Mouse (Mus musculus): ENCODE measurements around the gene Gm10722. TPM values are rescaled to one million over a fixed set of nuclear protein-coding genes. Genes with fewer than 3 reads are reported as not detected.
A peak's percentile ranks its signal among the peaks of the same experiment; 100 is the strongest.
"Not testable (repeated sequence)": the region's sequence is repeated elsewhere in the genome, so short reads cannot be mapped to it uniquely, and the experiment has no call there.

Gm10722 gene
- polyA plus RNA-seq, 1 experiment from 2014 or later = not detected

DNA sequence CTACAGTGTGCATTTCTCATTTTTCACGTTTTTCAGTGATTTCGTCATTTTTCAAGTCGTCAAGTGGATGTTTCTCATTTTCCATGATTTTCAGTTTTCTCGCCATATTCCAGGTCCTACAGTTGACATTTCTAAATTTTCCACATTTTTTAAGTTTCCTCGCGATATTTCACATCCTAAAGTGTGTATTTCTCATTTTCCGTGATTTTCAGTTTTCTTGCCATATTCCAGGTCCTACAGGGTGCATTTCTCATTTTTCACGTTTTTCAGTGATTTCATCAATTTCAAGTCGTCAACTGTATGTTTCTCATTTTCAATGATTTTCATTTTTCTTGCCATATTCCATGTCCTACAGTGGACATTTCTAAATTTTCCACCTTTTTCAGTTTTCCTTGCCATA lies 16.4 kb downstream of the Gm10722 start, which contains the start of gene Gm10719:
Gene Gm10719, plus strand, starts transcription at position 301 of the 400 bp plus-strand sequence.
- not testable (repeated sequence) for ATAC-seq (ENCODE audit: low FRiP score, low read depth); H3K4me2 ChIP-seq (replicated peaks); H3K4me3 ChIP-seq; H3K36me3 ChIP-seq; H3K9ac ChIP-seq; H3K4me1 ChIP-seq; H3K27ac ChIP-seq; H3K27me3 ChIP-seq (replicated peaks); H3K9me3 ChIP-seq
- 50% methylated on average over 1 of the region's 9 CpGs for WGBS

DNA sequence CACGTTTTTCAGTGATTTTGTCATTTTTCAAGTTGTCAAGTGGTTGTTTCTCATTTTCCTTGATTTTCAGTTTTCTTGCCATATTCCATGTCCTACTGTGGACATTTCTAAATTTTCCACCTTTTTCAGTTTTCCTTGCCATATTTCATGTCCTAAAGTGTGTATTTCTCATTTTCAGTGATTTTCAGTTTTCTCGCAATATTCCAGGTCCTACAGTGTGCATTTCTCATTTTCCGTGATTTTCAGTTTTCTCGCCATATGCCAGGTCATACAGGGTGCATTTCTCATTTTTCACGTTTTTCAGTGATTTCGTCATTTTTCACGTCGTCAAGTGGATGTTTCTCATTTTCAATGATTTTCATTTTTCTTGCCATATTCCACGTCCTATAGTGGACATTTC lies 18.2 kb downstream of the Gm10722 start:
- 65% methylated on average over 9 of the region's 9 CpGs for WGBS

DNA sequence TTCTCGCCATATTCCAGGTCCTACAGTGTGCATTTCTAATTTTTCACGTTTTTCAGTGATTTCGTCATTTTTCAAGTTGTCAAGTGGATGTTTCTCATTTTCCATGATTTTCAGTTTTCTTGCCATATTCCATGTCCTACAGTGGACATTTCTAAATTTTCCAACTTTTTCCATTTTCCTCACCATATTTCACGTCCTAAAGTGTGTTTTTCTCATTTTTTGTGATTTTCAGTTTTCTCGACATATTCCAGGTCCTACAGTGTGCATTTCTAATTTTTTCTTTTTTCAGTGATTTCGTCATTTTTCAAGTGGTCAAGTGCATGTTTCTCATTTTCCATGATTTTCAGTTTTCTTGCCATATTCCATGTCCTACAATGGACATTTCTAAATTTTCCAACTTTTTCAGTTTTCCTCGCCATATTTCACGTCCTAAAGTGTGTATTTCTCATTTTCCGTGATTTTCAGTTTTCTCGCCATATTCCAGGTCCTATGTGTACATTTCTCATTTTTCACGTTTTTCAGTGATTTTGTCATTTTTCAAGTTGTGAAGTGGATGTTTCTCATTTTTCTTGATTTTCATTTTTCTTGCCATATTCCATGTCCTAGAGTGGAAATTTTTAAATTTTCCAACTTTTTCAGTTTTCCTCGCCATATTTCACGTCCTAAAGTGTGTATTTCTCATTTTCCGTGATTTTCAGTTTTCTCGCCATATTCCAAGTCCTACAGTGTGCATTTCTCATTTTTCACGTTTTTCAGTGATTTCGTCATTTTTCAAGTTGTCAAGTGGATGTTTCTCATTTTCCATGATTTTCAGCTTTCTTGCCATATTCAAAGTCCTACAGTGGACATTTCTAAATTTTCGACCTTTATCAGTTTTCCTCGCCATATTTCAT lies 19.4 kb downstream of the Gm10722 start:
- ATAC-seq (ENCODE audit: low FRiP score, low read depth) = peak; percentile 65
- not testable (repeated sequence) for H3K4me3 ChIP-seq; H3K9ac ChIP-seq; H3K4me2 ChIP-seq (replicated peaks); H3K27me3 ChIP-seq (replicated peaks); H3K36me3 ChIP-seq; H3K9me3 ChIP-seq; H3K27ac ChIP-seq; H3K4me1 ChIP-seq
- 76% methylated on average over 17 of the region's 19 CpGs for WGBS

More for the DNA sequence above, 18.2 kb downstream of the Gm10722 start:
- not testable (repeated sequence) for H3K4me3 ChIP-seq; H3K9ac ChIP-seq; H3K27me3 ChIP-seq (replicated peaks); H3K4me2 ChIP-seq (replicated peaks); H3K27ac ChIP-seq; H3K36me3 ChIP-seq; H3K9me3 ChIP-seq; H3K4me1 ChIP-seq; ATAC-seq (ENCODE audit: low FRiP score, low read depth)

DNA sequence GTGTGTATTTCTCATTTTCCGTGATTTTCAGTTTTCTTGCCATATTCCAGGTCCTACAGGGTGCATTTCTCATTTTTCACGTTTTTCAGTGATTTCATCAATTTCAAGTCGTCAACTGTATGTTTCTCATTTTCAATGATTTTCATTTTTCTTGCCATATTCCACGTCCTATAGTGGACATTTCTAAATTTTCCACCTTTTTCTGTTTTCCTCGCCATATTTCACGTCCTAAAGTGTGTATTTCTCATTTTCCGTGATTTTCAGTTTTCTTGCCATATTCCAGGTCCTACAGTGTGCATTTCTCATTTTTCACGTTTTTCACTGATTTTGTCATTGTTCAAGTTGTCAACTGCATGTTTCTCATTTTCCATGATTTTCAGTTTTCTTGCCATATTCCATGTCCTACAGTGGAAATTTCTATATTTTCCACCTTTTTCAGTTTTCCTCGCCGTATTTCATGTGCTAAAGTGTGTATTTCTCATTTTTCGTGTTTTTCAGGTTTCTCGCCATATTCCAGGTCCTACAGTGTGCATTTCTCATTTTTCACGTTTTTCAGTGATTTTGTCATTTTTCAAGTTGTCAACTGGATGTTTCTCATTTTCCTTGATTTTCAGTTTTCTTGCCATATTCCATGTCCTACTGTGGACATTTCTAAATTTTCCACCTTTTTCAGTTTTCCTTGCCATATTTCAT lies 21.7 kb downstream of the Gm10722 start:
- ATAC-seq (ENCODE audit: low FRiP score, low read depth); H3K9ac ChIP-seq: not testable (repeated sequence)
- WGBS = 73% methylated on average over 11 of the region's 13 CpGs

DNA sequence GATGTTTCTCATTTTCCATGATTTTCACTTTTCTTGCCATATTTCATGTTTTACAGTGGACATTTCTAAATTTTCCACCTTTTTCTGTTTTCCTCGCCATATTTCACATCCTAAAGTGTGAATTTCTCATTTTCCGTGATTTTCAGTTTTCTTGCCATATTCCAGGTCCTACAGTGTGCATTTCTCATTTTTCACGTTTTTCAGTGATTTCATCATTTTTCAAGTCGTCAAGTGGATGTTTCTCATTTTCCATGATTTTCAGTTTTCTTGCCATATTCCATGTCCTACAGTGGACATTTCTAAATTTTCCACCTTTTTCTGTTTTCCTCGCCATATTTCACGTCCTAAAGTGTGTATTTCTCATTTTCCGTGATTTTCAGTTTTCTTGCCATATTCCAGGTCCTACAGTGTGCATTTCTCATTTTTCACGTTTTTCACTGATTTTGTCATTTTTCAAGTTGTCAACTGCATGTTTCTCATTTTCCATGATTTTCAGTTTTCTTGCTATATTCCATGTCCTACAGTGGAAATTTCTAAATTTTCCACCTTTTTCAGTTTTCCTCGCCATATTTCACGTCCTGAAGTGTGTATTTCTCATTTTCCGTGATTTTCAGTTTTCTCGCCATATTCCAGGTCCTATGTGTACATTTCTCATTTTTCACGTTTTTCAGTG lies 22.7 kb downstream of the Gm10722 start, which contains the start of gene Gm10718:
Gene Gm10718, plus strand, starts transcription at position 236 of the 673 bp plus-strand sequence.
- not testable (repeated sequence) for H3K36me3 ChIP-seq; ATAC-seq (ENCODE audit: low FRiP score, low read depth); H3K4me3 ChIP-seq; H3K9me3 ChIP-seq; H3K9ac ChIP-seq; H3K27ac ChIP-seq; H3K27me3 ChIP-seq (replicated peaks); H3K4me1 ChIP-seq; H3K4me2 ChIP-seq (replicated peaks)
- 76% methylated on average over 12 of the region's 13 CpGs for WGBS

More for the DNA sequence above, 21.7 kb downstream of the Gm10722 start:
- H3K27me3 ChIP-seq (replicated peaks); H3K4me2 ChIP-seq (replicated peaks); H3K27ac ChIP-seq; H3K4me1 ChIP-seq; H3K9me3 ChIP-seq; H3K4me3 ChIP-seq; H3K36me3 ChIP-seq: not testable (repeated sequence)

DNA sequence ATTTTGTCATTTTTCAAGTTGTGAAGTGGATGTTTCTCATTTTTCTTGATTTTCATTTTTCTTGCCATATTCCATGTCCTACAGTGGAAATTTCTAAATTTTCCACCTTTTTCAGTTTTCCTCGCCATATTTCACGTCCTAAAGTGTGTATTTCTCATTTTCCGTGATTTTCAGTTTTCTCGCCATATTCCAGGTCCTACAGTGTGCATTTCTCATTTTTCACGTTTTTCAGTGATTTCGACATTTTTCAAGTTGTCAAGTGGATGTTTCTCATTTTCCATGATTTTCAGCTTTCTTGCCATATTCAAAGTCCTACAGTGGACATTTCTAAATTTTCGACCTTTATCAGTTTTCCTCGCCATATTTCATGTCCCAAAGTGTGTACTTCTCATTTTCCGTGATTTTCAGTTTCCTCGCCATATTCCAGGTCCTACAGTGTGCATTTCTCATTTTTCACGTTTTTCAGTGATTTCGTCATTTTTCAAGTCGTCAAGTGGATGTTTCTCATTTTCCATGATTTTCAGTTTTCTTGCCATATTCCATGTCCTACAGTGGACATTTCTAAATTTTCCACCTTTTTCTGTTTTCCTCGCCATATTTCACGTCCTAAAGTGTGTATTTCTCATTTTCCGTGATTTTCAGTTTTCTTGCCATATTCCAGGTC lies 23.4 kb downstream of the Gm10722 start:
- H3K27ac ChIP-seq; H3K4me1 ChIP-seq; H3K9me3 ChIP-seq; H3K36me3 ChIP-seq; H3K9ac ChIP-seq; H3K4me3 ChIP-seq; H3K4me2 ChIP-seq (replicated peaks); ATAC-seq (ENCODE audit: low FRiP score, low read depth); H3K27me3 ChIP-seq (replicated peaks): not testable (repeated sequence)
- 74% methylated on average over 16 of the region's 16 CpGs for WGBS

DNA sequence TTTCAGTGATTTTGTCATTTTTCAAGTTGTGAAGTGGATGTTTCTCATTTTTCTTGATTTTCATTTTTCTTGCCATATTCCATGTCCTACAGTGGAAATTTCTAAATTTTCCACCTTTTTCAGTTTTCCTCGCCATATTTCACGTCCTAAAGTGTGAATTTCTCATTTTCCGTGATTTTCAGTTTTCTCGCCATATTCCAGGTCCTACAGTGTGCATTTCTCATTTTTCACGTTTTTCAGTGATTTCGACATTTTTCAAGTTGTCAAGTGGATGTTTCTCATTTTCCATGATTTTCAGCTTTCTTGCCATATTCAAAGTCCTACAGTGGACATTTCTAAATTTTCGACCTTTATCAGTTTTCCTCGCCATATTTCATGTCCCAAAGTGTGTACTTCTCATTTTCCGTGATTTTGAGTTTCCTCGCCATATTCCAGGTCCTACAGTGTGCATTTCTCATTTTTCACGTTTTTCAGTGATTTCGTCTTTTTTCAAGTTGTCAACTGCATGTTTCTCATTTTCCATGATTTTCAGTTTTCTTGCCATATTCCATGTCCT lies 24.3 kb downstream of the Gm10722 start, which contains the start of gene Gm10717:
Gene Gm10717, plus strand, starts transcription at position 506 of the 556 bp plus-strand sequence.
- not testable (repeated sequence) for ATAC-seq (ENCODE audit: low FRiP score, low read depth); H3K4me2 ChIP-seq (replicated peaks); H3K36me3 ChIP-seq; H3K9ac ChIP-seq; H3K4me1 ChIP-seq; H3K27ac ChIP-seq; H3K9me3 ChIP-seq; H3K27me3 ChIP-seq (replicated peaks); H3K4me3 ChIP-seq
- WGBS = 70% methylated on average over 12 of the region's 12 CpGs

DNA sequence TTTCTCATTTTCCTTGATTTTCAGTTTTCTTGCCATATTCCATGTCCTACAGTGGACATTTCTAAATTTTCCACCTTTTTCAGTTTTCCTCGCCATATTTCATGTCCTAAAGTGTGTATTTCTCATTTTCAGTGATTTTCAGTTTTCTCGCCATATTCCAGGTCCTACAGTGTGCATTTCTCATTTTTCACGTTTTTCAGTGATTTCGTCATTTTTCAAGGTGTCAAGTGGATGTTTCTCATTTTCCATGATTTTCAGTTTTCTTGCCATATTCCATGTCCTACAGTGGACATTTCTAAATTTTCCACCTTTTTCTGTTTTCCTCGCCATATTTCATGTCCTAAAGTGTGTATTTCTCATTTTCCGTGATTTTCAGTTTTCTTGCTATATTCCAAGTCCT lies 24.9 kb downstream of the Gm10722 start:
- not testable (repeated sequence) for H3K27me3 ChIP-seq (replicated peaks); H3K27ac ChIP-seq; ATAC-seq (ENCODE audit: low FRiP score, low read depth); H3K36me3 ChIP-seq; H3K9me3 ChIP-seq; H3K9ac ChIP-seq; H3K4me1 ChIP-seq; H3K4me3 ChIP-seq; H3K4me2 ChIP-seq (replicated peaks)
- 75% methylated on average over 5 of the region's 6 CpGs for WGBS

DNA sequence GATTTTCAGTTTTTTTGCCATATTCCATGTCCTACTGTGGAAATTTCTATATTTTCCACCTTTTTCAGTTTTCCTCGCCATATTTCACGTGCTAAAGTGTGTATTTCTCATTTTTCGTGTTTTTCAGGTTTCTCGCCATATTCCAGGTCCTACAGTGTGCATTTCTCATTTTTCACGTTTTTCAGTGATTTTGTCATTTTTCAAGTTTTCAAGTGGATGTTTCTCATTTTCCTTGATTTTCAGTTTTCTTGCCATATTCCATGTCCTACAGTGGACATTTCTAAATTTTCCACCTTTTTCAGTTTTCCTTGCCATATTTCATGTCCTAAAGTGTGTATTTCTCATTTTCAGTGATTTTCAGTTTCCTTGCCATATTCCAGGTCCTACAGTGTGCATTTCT lies 25.4 kb downstream of the Gm10722 start:
- not testable (repeated sequence) for H3K4me1 ChIP-seq; H3K4me3 ChIP-seq; H3K27ac ChIP-seq; H3K9me3 ChIP-seq; H3K27me3 ChIP-seq (replicated peaks); H3K9ac ChIP-seq; ATAC-seq (ENCODE audit: low FRiP score, low read depth); H3K4me2 ChIP-seq (replicated peaks); H3K36me3 ChIP-seq
- WGBS = 76% methylated on average over 5 of the region's 5 CpGs

DNA sequence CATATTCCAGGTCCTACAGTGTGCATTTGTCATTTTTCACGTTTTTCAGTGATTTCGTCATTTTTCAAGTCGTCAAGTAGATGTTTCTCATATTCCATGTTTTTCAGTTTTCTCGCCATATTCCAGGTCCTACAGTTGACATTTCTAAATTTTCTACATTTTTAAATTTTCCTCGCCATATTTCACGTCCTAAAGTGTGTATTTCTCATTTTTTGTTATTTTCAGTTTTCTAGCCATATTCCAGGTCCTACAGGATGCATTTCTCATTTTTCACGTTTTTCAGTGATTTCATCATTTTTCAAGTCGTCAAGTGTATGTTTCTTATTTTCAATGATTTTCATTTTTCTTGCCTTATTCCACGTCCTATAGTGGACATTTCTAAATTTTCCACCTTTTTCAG lies 26.0 kb downstream of the Gm10722 start:
- ATAC-seq (ENCODE audit: low FRiP score, low read depth); H3K4me3 ChIP-seq; H3K9me3 ChIP-seq; H3K36me3 ChIP-seq; H3K9ac ChIP-seq; H3K27ac ChIP-seq; H3K4me1 ChIP-seq; H3K27me3 ChIP-seq (replicated peaks); H3K4me2 ChIP-seq (replicated peaks): not testable (repeated sequence)
- WGBS = 64% methylated on average over 9 of the region's 9 CpGs

DNA sequence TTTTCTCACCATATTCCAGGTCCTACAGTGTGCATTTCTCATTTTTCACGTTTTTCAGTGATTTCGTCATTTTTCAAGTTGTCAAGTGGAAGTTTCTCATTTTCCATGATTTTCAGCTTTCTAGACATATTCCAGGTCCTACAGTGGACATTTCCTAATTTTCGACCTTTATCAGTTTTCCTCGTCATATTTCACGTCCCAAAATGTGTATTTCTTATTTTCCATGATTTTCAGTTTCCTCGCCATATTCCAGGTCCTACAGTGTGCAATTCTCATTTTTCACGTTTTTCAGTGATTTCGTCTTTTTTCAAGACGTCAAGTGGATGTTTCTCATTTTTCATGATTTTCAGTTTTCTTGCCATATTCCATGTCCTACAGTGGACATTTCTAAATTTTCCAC lies 26.5 kb downstream of the Gm10722 start:
- H3K4me2 ChIP-seq (replicated peaks); H3K27ac ChIP-seq; H3K9ac ChIP-seq; H3K36me3 ChIP-seq; ATAC-seq (ENCODE audit: low FRiP score, low read depth); H3K27me3 ChIP-seq (replicated peaks); H3K4me3 ChIP-seq; H3K9me3 ChIP-seq; H3K4me1 ChIP-seq: not testable (repeated sequence)
- WGBS = 71% methylated on average over 9 of the region's 9 CpGs
